Mouse (Mus musculus) embryonic facial prominence, embryonic 12.5 days (tissue): ENCODE data around the gene Nuak2. TPM values are rescaled to one million over a fixed set of nuclear protein-coding genes. Genes with fewer than 3 reads are reported as not detected.
"Not testable (repeated sequence)": the region's sequence is repeated elsewhere in the genome, so short reads cannot be mapped to it uniquely, and the experiment has no call there.

Source experiments
- ATAC-seq: fragments of 200-750 bp; cut with Nextera tagmentation; 2 replicates; pipeline ENCODE4 v1.8.0; 2017; ENCODE audit not compliant: insufficient number of reproducible peaks, insufficient read depth, low FRiP score, low TSS enrichment
- H3K27ac ChIP-seq: fragments of 300-500 bp; sonication (generic); 2 replicates; pipeline ENCODE4 v1.5.1; 2016; ENCODE audit warnings: mild to moderate bottlenecking
- H3K27me3 ChIP-seq: fragments of 300-500 bp; sonication (generic); 2 replicates; pipeline ENCODE4 v1.6.1; 2016; ENCODE audit warnings: mild to moderate bottlenecking, moderate library complexity
- H3K36me3 ChIP-seq: fragments of 300-500 bp; sonication (generic); 2 replicates; pipeline ENCODE4 v1.6.1; 2016; ENCODE audit warnings: mild to moderate bottlenecking
- H3K4me1 ChIP-seq: fragments of 300-500 bp; sonication (generic); 2 replicates; pipeline ENCODE4 v1.6.1; 2016
- H3K4me2 ChIP-seq: fragments of 300-500 bp; sonication (generic); replicated peaks from 2 replicates; pipeline ENCODE4 v1.6.1; 2016; ENCODE audit warnings: mild to moderate bottlenecking, moderate library complexity
- H3K4me3 ChIP-seq: fragments of 300-500 bp; sonication (generic); 2 replicates; pipeline ENCODE4 v1.5.1; 2016; ENCODE audit warnings: mild to moderate bottlenecking
- H3K9ac ChIP-seq: fragments of 300-500 bp; sonication (generic); 2 replicates; pipeline ENCODE4 v1.6.1; 2016; ENCODE audit warnings: mild to moderate bottlenecking, moderate library complexity
- H3K9me3 ChIP-seq: fragments of 300-500 bp; sonication (generic); 2 replicates; pipeline ENCODE4 v1.6.1; 2016; ENCODE audit warnings: mild to moderate bottlenecking, moderate library complexity
- WGBS: fragments of 180-500 bp; shearing (Covaris S2); methylation state at CpG from one replicate; pipeline ENCODE4 v1.1.7; 2016; 5-methylcytosine and 5-hydroxymethylcytosine counted together
- polyA plus RNA-seq: library from polyadenylated mRNA; unstranded; fragments of >200 nt; fragmentation: Nextera tagmentation; extraction: Ambion mirVana; gene quantifications from 2 replicates; pipeline ENCODE4 v1.2.1, GENCODE M21; 2016

Nuak2 gene
- polyA plus RNA-seq, 1 experiment from 2014 or later, result 6.3 TPM

GRCm38 (mm10) chr1:132345514-132345913 is 29.6 kb downstream of the Nuak2 start:
- Histone ChIP-seq H3K27me3 (no peaks in the 10 kb centered on the region), H3K27ac (no peak overlapping the region), H3K9me3 (no peaks in the 10 kb centered on the region), H3K4me1 (no peaks in the 10 kb centered on the region), H3K4me2 (no peak overlapping the region), H3K9ac (no peak overlapping the region), H3K4me3 (no peak overlapping the region), H3K36me3 (no peaks in the 10 kb centered on the region)
- WGBS, result 77% methylated on average over 4 of the region's 4 CpGs
- no peak for ATAC-seq

- ATAC-seq, result no peak
- WGBS, result 85% methylated on average over 12 of the region's 12 CpGs
- no peak overlapping the region for H3K27ac ChIP-seq
Measured at GRCm38 (mm10) chr1:132346134-132346851, 30.4 kb downstream of the Nuak2 start.

GRCm38 (mm10) chr1:132346951-132347350 is 31.0 kb downstream of the Nuak2 start:
- Histone ChIP-seq H3K9me3 (no peaks in the 10 kb centered on the region), H3K9ac (no peak overlapping the region), H3K4me1 (no peaks in the 10 kb centered on the region), H3K36me3 (no peaks in the 10 kb centered on the region), H3K4me2 (no peak overlapping the region), H3K27ac (no peak overlapping the region), H3K4me3 (no peak overlapping the region), H3K27me3 (no peaks in the 10 kb centered on the region)
- ATAC-seq, result no peak

More at GRCm38 (mm10) chr1:132346134-132346851, 30.4 kb downstream of the Nuak2 start:
- Histone ChIP-seq H3K4me2 (no peak overlapping the region), H3K4me1 (no peaks in the 10 kb centered on the region), H3K36me3 (no peaks in the 10 kb centered on the region), H3K9me3 (no peaks in the 10 kb centered on the region), H3K4me3 (no peak overlapping the region), H3K9ac (no peak overlapping the region), H3K27me3 (no peaks in the 10 kb centered on the region)

GRCm38 (mm10) chr1:132348401-132348800 is 32.5 kb downstream of the Nuak2 start:
- H3K36me3 ChIP-seq, result no peaks in the 10 kb centered on the region
- no peak overlapping the region for H3K4me3 ChIP-seq
- 83% methylated on average over 5 of the region's 5 CpGs for WGBS
- no peak overlapping the region for H3K4me2 ChIP-seq
- H3K9me3 ChIP-seq, result no peaks in the 10 kb centered on the region
- H3K9ac ChIP-seq, result no peak overlapping the region
- H3K27me3 ChIP-seq, result no peaks in the 10 kb centered on the region
- H3K4me1 ChIP-seq, result no peaks in the 10 kb centered on the region
- no peak for ATAC-seq
- H3K27ac ChIP-seq, result no peak overlapping the region

GRCm38 (mm10) chr1:132349049-132349448 is 33.1 kb downstream of the Nuak2 start:
- H3K4me2 ChIP-seq, H3K36me3 ChIP-seq, H3K9me3 ChIP-seq, H3K27ac ChIP-seq, H3K4me3 ChIP-seq, ATAC-seq, H3K4me1 ChIP-seq, H3K9ac ChIP-seq, H3K27me3 ChIP-seq: not testable (repeated sequence)

GRCm38 (mm10) chr1:132349601-132350000 is 33.7 kb downstream of the Nuak2 start:
- not testable (repeated sequence) for H3K9ac ChIP-seq

GRCm38 (mm10) chr1:132351058-132351457 is 35.1 kb downstream of the Nuak2 start:
- H3K27me3 ChIP-seq, result no peaks in the 10 kb centered on the region
- no peak overlapping the region for H3K4me2 ChIP-seq
- H3K4me1 ChIP-seq, result 0 out of 2 replicates have a peak, but pooled peaks cover 4% of the 10 kb centered on the region
- H3K27ac ChIP-seq, result no peak overlapping the region
- no peaks in the 10 kb centered on the region for H3K9me3 ChIP-seq
- no peak for ATAC-seq
- H3K4me3 ChIP-seq, result no peak overlapping the region
- no peaks in the 10 kb centered on the region for H3K36me3 ChIP-seq
- WGBS, result 95% methylated on average over 4 of the region's 4 CpGs
- H3K9ac ChIP-seq, result no peak overlapping the region

More at GRCm38 (mm10) chr1:132349601-132350000, 33.7 kb downstream of the Nuak2 start:
- H3K27me3 ChIP-seq, H3K4me1 ChIP-seq, ATAC-seq, H3K4me3 ChIP-seq, H3K27ac ChIP-seq, H3K36me3 ChIP-seq, H3K4me2 ChIP-seq, H3K9me3 ChIP-seq: not testable (repeated sequence)
- 92% methylated on average over 3 of the region's 3 CpGs for WGBS

GRCm38 (mm10) chr1:132353389-132353788 is 37.5 kb downstream of the Nuak2 start:
- no peak for ATAC-seq
- Histone ChIP-seq H3K27me3 (no peaks in the 10 kb centered on the region), H3K4me2 (no peak overlapping the region), H3K4me1 (0 out of 2 replicates have a peak, but pooled peaks cover 4% of the 10 kb centered on the region), H3K9ac (no peak overlapping the region), H3K27ac (no peak overlapping the region), H3K36me3 (peaks cover 10% of the 10 kb centered on the region), H3K4me3 (no peak overlapping the region), H3K9me3 (no peaks in the 10 kb centered on the region)
- 73% methylated on average over 5 of the region's 5 CpGs for WGBS

GRCm38 (mm10) chr1:132354234-132354633 is 38.3 kb downstream of the Nuak2 start:
- ATAC-seq, result no peak
- no peak overlapping the region for H3K27ac ChIP-seq

GRCm38 (mm10) chr1:132355162-132355601 is 39.3 kb downstream of the Nuak2 start:
- Histone ChIP-seq H3K9ac (no peak overlapping the region), H3K4me3 (no peak overlapping the region), H3K9me3 (no peaks in the 10 kb centered on the region), H3K27ac (no peak overlapping the region), H3K4me2 (no peak overlapping the region), H3K36me3 (peaks cover 27% of the 10 kb centered on the region), H3K4me1 (0 out of 2 replicates have a peak, but pooled peaks cover 4% of the 10 kb centered on the region), H3K27me3 (no peaks in the 10 kb centered on the region)
- no peak for ATAC-seq
- WGBS, result 43% methylated on average over 6 of the region's 6 CpGs

More at GRCm38 (mm10) chr1:132354234-132354633, 38.3 kb downstream of the Nuak2 start:
- Histone ChIP-seq H3K36me3 (peaks cover 18% of the 10 kb centered on the region), H3K9me3 (no peaks in the 10 kb centered on the region), H3K9ac (no peak overlapping the region), H3K27me3 (no peaks in the 10 kb centered on the region), H3K4me1 (0 out of 2 replicates have a peak, but pooled peaks cover 4% of the 10 kb centered on the region), H3K4me3 (no peak overlapping the region), H3K4me2 (no peak overlapping the region)
- 73% methylated on average over 9 of the region's 9 CpGs for WGBS

- WGBS, result 1% methylated on average over 3 of the region's 3 CpGs
- Histone ChIP-seq H3K9me3 (no peaks in the 10 kb centered on the region), H3K36me3 (peaks cover 34% of the 10 kb centered on the region), H3K4me1 (0 out of 2 replicates have a peak, but pooled peaks cover 4% of the 10 kb centered on the region), H3K9ac (no peak overlapping the region), H3K4me2 (no peak overlapping the region), H3K4me3 (no peak overlapping the region), H3K27ac (no peak overlapping the region), H3K27me3 (no peaks in the 10 kb centered on the region)
- 0 out of 2 replicates have a peak, but pooled peaks have one; percentile 30 for ATAC-seq
Measured at GRCm38 (mm10) chr1:132355841-132356242, 39.9 kb downstream of the Nuak2 start.

GRCm38 (mm10) chr1:132356841-132357240 is 40.9 kb downstream of the Nuak2 start:
- Histone ChIP-seq H3K9me3 (no peaks in the 10 kb centered on the region), H3K36me3 (peaks cover 44% of the 10 kb centered on the region), H3K27ac (no peak overlapping the region), H3K9ac (no peak overlapping the region), H3K27me3 (no peaks in the 10 kb centered on the region), H3K4me1 (0 out of 2 replicates have a peak, but pooled peaks cover 4% of the 10 kb centered on the region), H3K4me3 (no peak overlapping the region), H3K4me2 (no peak overlapping the region)
- no peak for ATAC-seq
- 53% methylated on average over 1 of the region's 1 CpGs for WGBS
